17 mouse cellular contexts compared by ENCODE assay signal in the genomic region with DNA sequence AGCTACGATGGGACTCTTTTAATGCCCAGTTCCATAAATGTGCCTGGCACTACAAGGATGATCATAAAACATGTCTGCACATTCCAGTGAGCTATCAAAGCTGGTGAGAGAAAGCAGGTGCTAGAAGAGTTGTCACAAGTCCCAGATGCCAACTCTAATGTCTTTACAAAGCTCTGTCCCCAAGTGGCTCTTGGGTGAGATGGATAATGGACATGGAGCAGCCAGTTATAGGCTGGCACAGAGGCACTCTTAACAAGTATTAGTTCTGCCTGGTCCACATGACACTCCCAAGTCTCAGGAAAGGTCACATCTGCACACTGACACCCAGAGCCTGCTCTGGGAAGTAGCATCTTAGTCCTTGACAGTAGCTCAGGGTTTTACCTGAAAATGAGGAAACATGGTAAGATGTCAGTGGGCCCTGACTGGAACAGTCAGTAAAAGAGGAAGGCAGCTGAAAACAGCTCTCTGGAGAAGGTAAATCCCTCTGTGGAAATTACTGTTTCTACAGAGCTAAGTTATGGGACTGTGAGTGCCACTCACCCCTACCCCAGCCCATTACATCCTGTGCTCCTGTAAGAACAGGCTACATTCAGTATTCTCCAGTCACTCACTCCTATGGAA.
"Had no signal": no experiment of that assay in that cellular context is flagged by ENCODE, and none has a peak within 500 bp of the region (broad histone marks: within the 10 kb centered on the region; RNA-seq: fewer than 3 reads in every experiment).

No protein-coding gene starts in this region.

- H3K9ac ChIP-seq: kidney, embryonic 15.5 days; limb, embryonic 15.5 days; liver, embryonic 13.5 days; liver, postnatal 0 days; lung, embryonic 15.5 days; midbrain, embryonic 12.5 days; neural tube, embryonic 13.5 days had no signal

- H3K36me3 ChIP-seq: kidney, embryonic 15.5 days; limb, embryonic 15.5 days; lung, embryonic 15.5 days had no signal

- H3K27me3 ChIP-seq: kidney, embryonic 15.5 days; limb, embryonic 15.5 days; liver, embryonic 13.5 days; lung, embryonic 15.5 days; midbrain, embryonic 12.5 days; neural tube, embryonic 13.5 days had no signal

- DNase-seq: kidney, postnatal 14 days; layer of hippocampus, adult 9-11 months; layer of hippocampus, postnatal 36 days; liver, embryonic 13.5 days; liver, postnatal 0 days; lung, postnatal 14 days; retina, postnatal 1 day; right cerebral cortex, postnatal 4 days; spleen, adult 18-20 months; thymus, postnatal 4 days had no signal

- H3K4me1 ChIP-seq: kidney, embryonic 15.5 days; limb, embryonic 15.5 days; liver, embryonic 13.5 days; lung, embryonic 15.5 days; neural tube, embryonic 13.5 days had no signal

- H3K4me3 ChIP-seq: kidney, embryonic 15.5 days; limb, embryonic 15.5 days; liver, embryonic 13.5 days; lung, embryonic 15.5 days; midbrain, embryonic 12.5 days; neural tube, embryonic 13.5 days had no signal

- H3K4me2 ChIP-seq: kidney, embryonic 15.5 days; limb, embryonic 15.5 days; liver, embryonic 13.5 days; lung, embryonic 15.5 days; midbrain, embryonic 12.5 days; neural tube, embryonic 13.5 days had no signal

- ATAC-seq: liver, postnatal 0 days; midbrain, embryonic 16.5 days had no signal

- H3K9me3 ChIP-seq: kidney, embryonic 15.5 days; limb, embryonic 15.5 days; liver, embryonic 13.5 days; lung, embryonic 15.5 days; midbrain, embryonic 12.5 days; neural tube, embryonic 13.5 days had no signal

- H3K27ac ChIP-seq: kidney, embryonic 15.5 days; limb, embryonic 15.5 days; liver, embryonic 13.5 days; lung, embryonic 15.5 days; macrophage; midbrain, embryonic 12.5 days; neural tube, embryonic 13.5 days had no signal
